Mouse (Mus musculus): Measurements from ENCODE around the gene Nat8f5. TPM values are rescaled to one million over a fixed set of nuclear protein-coding genes. Genes with fewer than 3 reads are reported as not detected.
"Not testable (repeated sequence)": the region's sequence is repeated elsewhere in the genome, so short reads cannot be mapped to it uniquely, and the experiment has no call there.

Nat8f5 gene
- not detected in 2 replicates for polyA plus RNA-seq (2014; fragmentation: Nextera tagmentation; extraction: Ambion mirVana)

DNA sequence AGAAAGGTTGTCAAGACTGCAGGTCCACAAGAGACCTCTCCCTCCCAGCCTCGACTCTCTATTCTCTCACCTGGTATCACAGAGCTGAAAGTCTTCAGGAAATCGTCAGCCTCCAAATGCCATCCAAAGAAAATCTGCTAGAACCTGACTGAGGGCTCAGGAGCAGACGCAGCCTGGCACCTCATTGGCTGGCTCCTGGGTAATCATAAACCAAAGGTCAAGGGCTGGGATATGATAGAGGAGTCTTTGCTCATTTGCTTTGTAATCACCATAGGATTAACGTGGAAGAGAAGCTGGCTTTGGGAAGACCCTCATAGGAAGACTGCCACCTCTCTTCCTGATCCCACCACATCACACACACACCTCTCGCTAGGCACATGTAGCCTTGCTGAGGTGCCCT lies at the start of gene Nat8f5, which contains the start of gene Nat8f6:
Gene Nat8f5, minus strand, starts transcription at position 136 of the 400 bp plus-strand sequence.
Gene Nat8f6, minus strand, starts transcription at position 118 of the 400 bp plus-strand sequence.
- H3K27me3 ChIP-seq (ENCODE audit: control insufficient read depth, insufficient read depth, low read length) = no peaks in the 10 kb centered on the region
- 85% methylated on average over 5 of the region's 5 CpGs for whole genome bisulfite sequencing
- ATAC-seq (ENCODE audit: insufficient number of reproducible peaks, low FRiP score, low TSS enrichment, low read depth) (no peak), DNase-seq (ENCODE audit: low spot score) (no peak)
- H3K4me1 ChIP-seq (ENCODE audit: control insufficient read depth, insufficient read depth, low read length) = no peaks in the 10 kb centered on the region
- H3K4me3 ChIP-seq (ENCODE audit: low read depth, low read length) = no peak within 1 kb of the TSS
- no peak within 1 kb of the TSS for H3K4me2 ChIP-seq (ENCODE audit: low read depth, severe bottlenecking)
- no peaks in the 10 kb centered on the region for H3K36me3 ChIP-seq (ENCODE audit: control insufficient read depth, insufficient read depth, low read length)
- no peaks in the 10 kb centered on the region for H3K9me3 ChIP-seq (ENCODE audit: control insufficient read depth, low read length)
- H3K9ac ChIP-seq (ENCODE audit: low read length) = no peak within 1 kb of the TSS
- H3K27ac ChIP-seq (replicated peaks; ENCODE audit: low read depth, low read length) = no peak within 1 kb of the TSS

DNA sequence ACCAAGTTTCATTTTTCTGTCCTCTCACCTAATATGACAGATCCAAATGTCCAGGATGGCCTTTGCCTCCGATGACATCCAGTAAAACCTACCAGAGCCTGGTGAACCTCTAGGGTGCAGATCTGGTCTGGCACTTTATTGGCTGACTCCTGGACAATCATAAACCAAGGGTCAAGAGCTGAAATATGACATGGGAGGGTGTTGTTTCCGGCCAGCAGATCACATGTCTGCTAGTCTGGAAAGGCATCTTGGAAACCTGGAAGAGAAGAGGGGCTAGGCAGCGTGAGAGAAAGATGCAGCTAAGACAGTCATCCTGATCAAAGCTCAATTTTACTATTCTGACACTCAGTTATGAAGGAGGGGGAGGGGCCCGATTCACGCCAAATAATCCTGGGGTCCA lies 48.2 kb upstream of the Nat8f5 start, which contains the start of gene Nat8f2:
Gene Nat8f2, minus strand, starts transcription at position 153 of the 400 bp plus-strand sequence.
- WGBS = 83% methylated on average over 5 of the region's 5 CpGs

DNA sequence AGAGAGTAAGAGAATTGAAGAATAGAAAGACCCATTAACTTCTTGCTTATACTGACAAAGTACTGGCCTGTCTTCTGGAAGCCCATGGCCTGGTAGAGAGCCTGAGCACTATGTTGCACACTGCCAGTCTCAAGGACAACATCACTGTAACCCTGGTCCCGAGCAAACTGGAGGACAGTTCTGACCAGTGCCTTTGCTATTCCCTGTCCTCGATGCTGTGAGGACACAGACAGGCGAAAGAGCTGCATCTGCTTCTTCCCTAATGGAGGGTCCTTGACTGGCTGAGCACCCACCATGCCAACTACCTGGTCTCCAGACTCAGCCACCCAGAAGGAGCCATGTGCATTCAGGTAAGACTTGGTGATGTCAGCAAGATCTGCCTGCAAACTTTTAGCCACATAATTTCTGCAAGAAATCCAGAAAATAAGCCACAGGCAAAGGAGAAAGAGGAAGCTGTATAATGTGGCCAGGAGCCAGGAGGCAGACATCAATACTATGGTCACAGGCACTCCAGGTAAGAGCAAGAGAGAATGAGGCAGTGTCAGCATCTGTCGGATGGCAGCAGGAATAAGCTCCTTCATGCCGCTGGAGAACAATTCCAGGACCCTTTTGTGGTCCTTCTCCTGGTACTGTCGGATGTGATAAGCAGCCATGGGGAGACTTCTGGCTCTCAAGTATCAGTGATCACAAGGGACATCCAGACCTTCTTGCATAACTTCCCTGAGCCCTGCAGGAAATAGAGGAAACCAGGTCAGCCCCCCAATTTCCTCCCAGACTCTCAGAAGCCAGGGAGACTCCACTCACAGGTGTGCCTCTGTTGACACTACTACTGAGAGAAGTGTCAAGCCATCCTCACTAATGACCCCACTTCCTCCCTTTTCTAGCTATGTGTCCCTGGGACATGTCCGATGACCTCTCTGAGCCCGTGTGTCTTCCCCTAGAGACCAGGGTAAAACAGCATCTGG lies 47.2 kb upstream of the Nat8f5 start:
- H3K4me2 ChIP-seq (ENCODE audit: low read depth, severe bottlenecking) = no peak overlapping the region
- no peaks in the 10 kb centered on the region for H3K4me1 ChIP-seq (ENCODE audit: control insufficient read depth, insufficient read depth, low read length)
- ATAC-seq (ENCODE audit: insufficient number of reproducible peaks, low FRiP score, low TSS enrichment, low read depth) (no peak), DNase-seq (ENCODE audit: low spot score) (no peak)
- 84% methylated on average over 8 of the region's 8 CpGs for WGBS
- no peak overlapping the region for H3K4me3 ChIP-seq (ENCODE audit: low read depth, low read length)
- no peaks in the 10 kb centered on the region for H3K36me3 ChIP-seq (ENCODE audit: control insufficient read depth, insufficient read depth, low read length)
- H3K27me3 ChIP-seq (ENCODE audit: control insufficient read depth, insufficient read depth, low read length) = no peaks in the 10 kb centered on the region
- no peak overlapping the region for H3K27ac ChIP-seq (replicated peaks; ENCODE audit: low read depth, low read length)
- no peak overlapping the region for H3K9ac ChIP-seq (ENCODE audit: low read length)
- H3K9me3 ChIP-seq (ENCODE audit: control insufficient read depth, low read length) = no peaks in the 10 kb centered on the region

More for the DNA sequence above, 48.2 kb upstream of the Nat8f5 start, which contains the start of gene Nat8f2:
- H3K9ac ChIP-seq (ENCODE audit: low read length); H3K36me3 ChIP-seq (ENCODE audit: control insufficient read depth, insufficient read depth, low read length); H3K9me3 ChIP-seq (ENCODE audit: control insufficient read depth, low read length); ATAC-seq (ENCODE audit: insufficient number of reproducible peaks, low FRiP score, low TSS enrichment, low read depth); H3K4me1 ChIP-seq (ENCODE audit: control insufficient read depth, insufficient read depth, low read length); DNase-seq (ENCODE audit: low spot score); H3K4me2 ChIP-seq (ENCODE audit: low read depth, severe bottlenecking); H3K4me3 ChIP-seq (ENCODE audit: low read depth, low read length); H3K27me3 ChIP-seq (ENCODE audit: control insufficient read depth, insufficient read depth, low read length); H3K27ac ChIP-seq (replicated peaks; ENCODE audit: low read depth, low read length): not testable (repeated sequence)

DNA sequence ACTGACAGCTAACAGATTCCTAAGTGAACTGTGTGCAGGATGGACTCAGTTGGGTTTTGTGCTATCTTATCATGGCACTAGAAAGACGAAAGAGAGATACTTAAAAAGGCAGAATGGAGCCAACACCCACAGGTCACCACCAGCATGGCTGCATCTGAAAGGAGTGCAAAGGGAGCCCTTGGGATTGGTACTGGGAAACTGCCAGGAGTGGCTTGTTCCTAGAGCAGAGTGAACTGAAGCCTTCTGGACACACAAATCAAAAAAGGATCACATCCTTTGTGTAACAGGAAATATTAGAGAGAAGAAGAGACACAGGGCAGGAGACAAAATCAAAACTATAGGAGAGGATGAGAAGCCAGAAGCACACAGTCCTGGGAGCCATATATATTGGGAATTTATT lies 46.2 kb upstream of the Nat8f5 start:
- not testable (repeated sequence) for H3K27ac ChIP-seq (replicated peaks; ENCODE audit: low read depth, low read length); H3K9ac ChIP-seq (ENCODE audit: low read length); H3K9me3 ChIP-seq (ENCODE audit: control insufficient read depth, low read length); H3K4me2 ChIP-seq (ENCODE audit: low read depth, severe bottlenecking); ATAC-seq (ENCODE audit: insufficient number of reproducible peaks, low FRiP score, low TSS enrichment, low read depth); H3K27me3 ChIP-seq (ENCODE audit: control insufficient read depth, insufficient read depth, low read length); DNase-seq (ENCODE audit: low spot score); H3K36me3 ChIP-seq (ENCODE audit: control insufficient read depth, insufficient read depth, low read length); H3K4me3 ChIP-seq (ENCODE audit: low read depth, low read length); H3K4me1 ChIP-seq (ENCODE audit: control insufficient read depth, insufficient read depth, low read length)
- 92% methylated on average over 1 of the region's 1 CpGs for WGBS

DNA sequence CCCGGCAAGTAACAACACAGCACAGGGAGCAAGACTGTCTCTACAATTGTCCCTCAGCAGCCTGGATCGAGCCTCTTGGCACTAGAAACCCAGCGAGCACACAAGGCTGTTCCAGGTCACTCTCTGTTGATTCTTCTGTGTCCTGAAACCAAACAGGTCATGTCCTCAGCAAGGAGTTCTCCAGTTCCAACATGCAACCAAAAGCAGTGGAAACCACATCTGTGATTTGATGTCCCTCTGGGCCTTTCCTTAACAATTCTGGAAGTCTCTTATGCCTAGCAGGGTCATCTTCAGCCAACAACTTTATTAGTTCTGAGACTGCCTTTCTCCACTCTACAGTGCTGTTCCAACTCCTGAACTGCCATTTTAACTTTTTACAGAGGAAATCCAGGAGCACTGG lies 45.4 kb upstream of the Nat8f5 start:
- H3K4me1 ChIP-seq (ENCODE audit: control insufficient read depth, insufficient read depth, low read length); H3K9ac ChIP-seq (ENCODE audit: low read length); H3K9me3 ChIP-seq (ENCODE audit: control insufficient read depth, low read length); H3K4me2 ChIP-seq (ENCODE audit: low read depth, severe bottlenecking); H3K4me3 ChIP-seq (ENCODE audit: low read depth, low read length); H3K36me3 ChIP-seq (ENCODE audit: control insufficient read depth, insufficient read depth, low read length); ATAC-seq (ENCODE audit: insufficient number of reproducible peaks, low FRiP score, low TSS enrichment, low read depth); H3K27ac ChIP-seq (replicated peaks; ENCODE audit: low read depth, low read length); DNase-seq (ENCODE audit: low spot score); H3K27me3 ChIP-seq (ENCODE audit: control insufficient read depth, insufficient read depth, low read length): not testable (repeated sequence)
- 81% methylated on average over 3 of the region's 3 CpGs for WGBS

DNA sequence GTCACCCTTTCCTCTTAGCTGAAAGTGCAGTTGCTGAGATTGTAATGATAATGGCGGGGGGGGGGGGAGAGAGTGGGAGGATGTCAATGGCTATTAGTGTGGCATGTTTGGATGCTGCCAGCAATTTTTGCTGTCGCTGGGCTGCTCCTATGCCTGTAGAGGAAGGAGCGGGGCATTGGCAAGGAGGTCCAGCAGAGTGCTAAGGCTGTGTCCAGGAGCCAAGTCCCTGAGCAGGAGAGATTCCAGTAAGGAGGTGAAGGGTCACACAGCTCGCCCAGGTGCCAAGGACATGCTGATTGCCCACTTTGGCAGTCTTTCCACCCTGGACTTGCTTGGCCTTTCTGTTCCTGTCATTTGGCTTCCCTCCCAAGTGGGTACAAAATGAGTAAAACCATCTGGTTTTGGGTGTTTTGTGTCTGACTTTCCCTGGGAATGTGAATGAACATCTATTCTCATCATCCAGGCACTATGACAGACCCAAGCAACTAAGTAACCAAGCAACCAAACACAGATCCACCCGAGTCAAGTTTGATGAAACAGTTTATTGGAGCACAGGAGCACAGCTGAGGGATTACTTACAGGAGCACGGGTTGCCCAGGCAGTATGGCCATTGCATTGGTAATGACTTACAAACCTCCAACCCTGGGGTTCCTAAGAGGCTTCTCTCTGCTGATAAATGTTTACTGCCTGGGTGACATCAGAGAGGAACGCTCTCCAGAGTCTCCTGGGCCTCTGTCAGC lies 44.3 kb upstream of the Nat8f5 start:
- not testable (repeated sequence) for H3K4me3 ChIP-seq (ENCODE audit: low read depth, low read length); H3K4me1 ChIP-seq (ENCODE audit: control insufficient read depth, insufficient read depth, low read length); H3K27me3 ChIP-seq (ENCODE audit: control insufficient read depth, insufficient read depth, low read length); DNase-seq (ENCODE audit: low spot score); H3K9ac ChIP-seq (ENCODE audit: low read length); H3K36me3 ChIP-seq (ENCODE audit: control insufficient read depth, insufficient read depth, low read length); ATAC-seq (ENCODE audit: insufficient number of reproducible peaks, low FRiP score, low TSS enrichment, low read depth); H3K4me2 ChIP-seq (ENCODE audit: low read depth, severe bottlenecking); H3K27ac ChIP-seq (replicated peaks; ENCODE audit: low read depth, low read length); H3K9me3 ChIP-seq (ENCODE audit: control insufficient read depth, low read length)
- WGBS = 61% methylated on average over 6 of the region's 7 CpGs

DNA sequence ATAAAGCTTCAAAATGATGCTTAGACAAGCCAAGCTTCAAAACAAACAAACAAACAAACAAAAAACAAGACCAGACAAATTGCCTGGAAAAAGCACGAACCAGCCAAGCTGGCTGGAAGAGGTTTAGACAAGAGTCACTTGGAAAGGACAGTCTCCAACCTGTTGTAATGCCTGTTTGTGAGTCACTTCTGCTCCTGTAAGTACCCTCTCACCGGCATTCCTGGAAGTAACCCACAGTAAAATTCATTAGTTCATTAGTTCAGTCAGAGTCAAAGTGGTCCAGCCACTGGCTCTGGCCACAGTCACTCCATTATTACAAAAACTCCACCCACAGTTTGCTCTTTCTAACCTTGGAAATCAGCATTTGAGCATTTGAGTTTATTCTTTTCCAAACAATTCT lies 43.1 kb upstream of the Nat8f5 start:
- Histone ChIP-seq H3K36me3 (ENCODE audit: control insufficient read depth, insufficient read depth, low read length) (no peaks in the 10 kb centered on the region), H3K4me1 (ENCODE audit: control insufficient read depth, insufficient read depth, low read length) (no peaks in the 10 kb centered on the region), H3K9me3 (ENCODE audit: control insufficient read depth, low read length) (no peaks in the 10 kb centered on the region), H3K9ac (ENCODE audit: low read length) (no peak overlapping the region), H3K4me2 (ENCODE audit: low read depth, severe bottlenecking) (no peak overlapping the region), H3K27ac (replicated peaks; ENCODE audit: low read depth, low read length) (no peak overlapping the region), H3K27me3 (ENCODE audit: control insufficient read depth, insufficient read depth, low read length) (no peaks in the 10 kb centered on the region), H3K4me3 (ENCODE audit: low read depth, low read length) (no peak overlapping the region)
- WGBS = 86% methylated on average over 2 of the region's 2 CpGs
- DNase-seq (ENCODE audit: low spot score) (no peak), ATAC-seq (ENCODE audit: insufficient number of reproducible peaks, low FRiP score, low TSS enrichment, low read depth) (no peak)

DNA sequence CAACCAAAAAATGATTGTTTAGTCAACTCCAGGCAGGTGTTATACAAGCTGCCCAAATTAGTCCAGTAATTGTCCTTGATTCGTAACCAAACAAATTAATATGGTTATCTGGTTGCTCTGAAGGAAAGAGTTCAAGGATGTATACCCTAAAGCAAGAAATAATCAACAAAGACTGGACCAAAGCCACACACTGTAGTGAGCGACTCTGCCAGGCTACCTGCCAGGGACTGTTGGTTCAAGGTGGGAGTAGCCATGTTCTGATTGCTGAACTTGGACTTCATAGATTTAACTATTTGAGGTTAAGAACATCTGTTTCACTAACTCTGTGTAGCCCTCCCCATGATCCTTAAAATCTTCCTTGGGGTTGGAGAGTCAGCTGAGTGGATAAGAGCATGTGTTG lies 42.4 kb upstream of the Nat8f5 start:
- DNase-seq (ENCODE audit: low spot score) (no peak), ATAC-seq (ENCODE audit: insufficient number of reproducible peaks, low FRiP score, low TSS enrichment, low read depth) (no peak)
- no peak overlapping the region for H3K27ac ChIP-seq (replicated peaks; ENCODE audit: low read depth, low read length)
- H3K36me3 ChIP-seq (ENCODE audit: control insufficient read depth, insufficient read depth, low read length) = no peaks in the 10 kb centered on the region
- no peak overlapping the region for H3K4me2 ChIP-seq (ENCODE audit: low read depth, severe bottlenecking)
- H3K4me3 ChIP-seq (ENCODE audit: low read depth, low read length) = no peak overlapping the region
- H3K27me3 ChIP-seq (ENCODE audit: control insufficient read depth, insufficient read depth, low read length) = no peaks in the 10 kb centered on the region
- no peak overlapping the region for H3K9ac ChIP-seq (ENCODE audit: low read length)
- H3K9me3 ChIP-seq (ENCODE audit: control insufficient read depth, low read length) = no peaks in the 10 kb centered on the region
- H3K4me1 ChIP-seq (ENCODE audit: control insufficient read depth, insufficient read depth, low read length) = no peaks in the 10 kb centered on the region
- WGBS = 81% methylated on average over 2 of the region's 2 CpGs
